Mouse (Mus musculus) heart, adult 18-20 months (tissue): ENCODE measurements around the gene Cyth1. TPM values are rescaled to one million over a fixed set of nuclear protein-coding genes. Genes with fewer than 3 reads are reported as not detected.
A peak's percentile ranks its signal among the peaks of the same experiment; 100 is the strongest.

Source experiments
- DNase-seq, 2 experiments: peaks; one replicate each; pipeline ENCODE4 v3.0.0; 2021 to 2022; ENCODE audit warnings: mixed read lengths in 1 of 2
- long read RNA-seq, 2 experiments: library from polyadenylated mRNA; stranded (forward); transcript quantifications; one replicate each; pipeline ENCODE4 v2.0.0; 2021
- total RNA-seq, 2 experiments: library from RNA; stranded (reverse); gene quantifications; 2 replicates each; pipeline ENCODE4 v1.2.3; 2021

Cyth1 gene
- total RNA-seq, result 10 to 100 TPM; 54.1 to 63.2 TPM
- long read RNA-seq, experiment 1, transcript Cyth1-201 (13 exons, 3,135 nt), result major isoform, 5 of 34 reads
- long read RNA-seq, experiment 1, partial matches to known transcripts, result 3 of 34 reads
- long read RNA-seq, experiment 1, other reads (novel, unspliced or antisense), result 26 of 34 reads
- long read RNA-seq, experiment 2, partial matches to known transcripts, result 0 of 11 reads
- long read RNA-seq, experiment 2, other reads (novel, unspliced or antisense), result 10 of 11 reads

DNA sequence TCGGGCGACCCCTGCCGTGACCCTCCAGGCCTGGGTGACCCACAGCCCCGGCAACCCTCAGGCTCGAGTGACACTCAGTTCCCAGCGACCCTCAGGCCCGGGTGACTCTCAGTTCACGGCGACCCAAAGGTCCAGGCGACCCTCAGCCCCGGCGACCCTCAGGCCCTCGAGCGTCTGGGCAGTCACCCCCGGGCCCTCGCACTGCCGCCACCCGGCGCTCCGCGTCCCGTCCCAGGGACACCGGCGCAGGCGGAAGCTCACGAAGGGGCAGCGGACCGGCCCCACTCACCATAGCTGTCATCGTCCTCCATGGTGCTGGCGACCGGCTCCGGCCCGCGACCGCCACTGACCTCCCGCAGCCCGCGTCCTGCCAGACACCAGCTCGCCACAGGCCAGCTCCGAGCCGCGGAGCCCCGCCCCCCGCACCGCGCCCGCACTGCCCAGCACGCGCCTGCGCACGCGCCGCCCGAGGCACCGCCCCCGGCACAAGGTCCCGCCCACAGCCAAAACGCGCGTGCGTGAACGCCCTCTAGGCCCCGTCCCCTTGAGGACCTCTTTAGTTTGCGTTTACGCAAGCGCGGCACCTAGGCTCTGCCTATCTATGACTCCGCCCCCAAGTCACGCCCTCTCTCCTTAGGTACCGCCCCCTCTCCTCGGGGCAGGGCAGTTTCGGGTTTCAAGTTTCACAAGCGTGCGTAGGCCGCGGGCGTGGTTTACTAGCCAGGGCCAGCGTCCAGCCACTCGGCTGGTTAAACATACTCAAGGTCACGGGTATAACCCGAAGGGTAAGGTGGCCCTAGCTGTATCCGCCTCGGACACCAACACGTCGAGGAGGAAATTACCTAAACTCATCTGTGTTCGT, at the start of gene Cyth1:
Gene Cyth1 (minus strand): TSS at position 443 of the 862 bp plus-strand sequence.
- DNase-seq, result peak; percentile 100

DNA sequence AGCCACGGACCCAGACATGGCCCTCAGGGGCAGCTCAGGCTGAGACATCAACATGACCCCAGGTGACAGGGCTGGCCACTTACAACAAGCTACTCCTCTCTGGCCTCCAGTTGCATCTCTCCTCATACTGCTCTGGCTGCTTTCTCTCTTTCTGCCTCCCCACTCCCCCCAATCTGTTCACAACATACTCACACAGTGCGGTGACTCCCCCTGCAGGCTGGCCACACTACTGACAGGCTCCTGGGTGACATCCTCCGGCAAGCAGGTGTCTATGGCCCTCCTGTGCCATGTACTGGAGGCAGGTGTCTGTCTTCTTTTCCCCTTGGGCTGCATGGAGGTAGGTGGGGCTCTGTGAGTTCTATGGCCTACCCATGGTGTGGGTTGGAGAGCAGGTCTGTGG, 49.6 kb upstream of the Cyth1 start:
- DNase-seq, result no peak

DNA sequence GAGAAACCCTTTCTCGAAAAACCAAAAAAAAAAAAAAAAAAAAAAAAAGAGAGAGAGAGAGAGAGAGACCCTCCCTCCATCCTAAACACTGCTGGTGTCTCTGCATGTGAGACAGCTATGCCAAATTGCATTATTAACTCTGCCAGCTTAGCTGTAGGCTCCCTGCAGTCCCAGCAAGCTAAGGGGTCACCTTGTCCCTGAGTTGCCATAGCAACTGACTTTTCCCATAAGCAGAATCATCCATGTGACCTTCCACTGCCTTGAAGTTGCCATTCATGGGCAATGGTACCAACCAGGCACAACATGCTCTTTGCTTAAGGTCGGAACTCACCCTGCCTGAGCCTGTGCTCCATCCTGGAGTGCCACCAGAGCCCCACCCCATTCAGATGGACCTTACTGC, 46.6 kb upstream of the Cyth1 start:
- DNase-seq, result no peak

DNA sequence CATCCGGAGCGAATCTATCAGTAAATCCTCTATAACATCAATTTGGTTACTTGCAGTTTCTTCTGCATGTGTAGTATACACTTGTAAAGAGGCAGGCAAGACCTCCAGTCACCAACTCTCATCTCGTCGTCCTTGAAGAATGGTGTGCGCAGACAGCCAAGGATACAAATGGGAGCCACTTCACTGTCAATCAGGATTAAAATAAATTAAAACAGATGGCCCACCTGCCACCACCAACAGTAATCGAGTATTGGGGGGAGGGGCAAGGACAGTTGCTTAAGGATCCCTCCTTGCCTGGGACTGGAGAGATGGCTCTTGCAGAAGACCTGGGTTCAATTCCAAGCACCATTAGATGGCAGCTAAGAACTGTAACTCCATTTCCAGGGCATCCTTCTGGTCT, 44.3 kb upstream of the Cyth1 start:
- no peak for DNase-seq

DNA sequence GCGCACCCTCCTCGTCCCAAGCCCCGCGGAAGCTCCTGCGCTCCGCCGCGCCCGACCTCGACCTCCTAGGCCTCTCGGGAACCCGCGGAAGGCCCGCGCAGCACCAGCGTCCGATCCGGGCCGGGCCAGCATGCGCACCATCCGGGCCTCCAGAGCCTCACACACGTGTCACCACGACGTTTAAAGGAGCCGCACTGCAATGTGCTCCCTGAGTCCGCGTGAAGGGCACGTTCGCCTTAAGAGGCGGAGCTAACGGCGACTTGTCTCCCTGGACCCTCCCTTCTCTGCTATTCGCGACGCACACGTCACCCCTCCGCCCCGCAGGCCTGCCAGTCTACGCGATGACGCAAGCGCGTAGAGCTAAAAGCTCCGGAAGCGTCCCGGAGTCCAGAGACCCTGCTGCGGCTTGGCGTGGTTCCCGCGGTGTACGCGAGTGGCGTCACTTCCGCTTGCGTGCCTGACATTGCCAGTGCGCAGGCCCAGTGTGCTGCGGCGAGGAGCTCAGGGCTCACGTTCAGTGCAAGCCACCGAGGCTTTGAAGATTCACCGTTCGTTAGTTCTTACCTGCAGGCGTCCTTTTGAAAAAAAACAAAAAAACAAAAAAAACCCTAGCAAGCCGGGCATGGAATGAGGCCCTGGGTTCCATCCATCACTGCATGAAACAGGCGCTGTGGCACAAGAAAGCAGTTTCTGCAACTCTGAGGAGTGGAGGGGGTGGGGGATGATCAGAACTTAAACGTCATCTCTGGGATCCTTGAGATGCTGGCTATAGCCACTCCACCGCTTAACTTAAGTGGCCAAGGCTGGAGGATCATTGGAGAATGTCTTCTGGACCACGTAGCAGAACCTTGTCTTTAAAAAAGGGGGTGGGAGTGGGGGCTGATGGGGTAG, 41.9 kb upstream of the Cyth1 start, which contains the start of gene Usp36:
Gene Usp36 (minus strand): TSS at position 246 of the 891 bp plus-strand sequence.
- peak; percentile 99 to 100 for DNase-seq

- no peak for DNase-seq
These were observed 41.2 kb upstream of the Cyth1 start for GRCm38 (mm10) chr11:118289562-118289961.

DNA sequence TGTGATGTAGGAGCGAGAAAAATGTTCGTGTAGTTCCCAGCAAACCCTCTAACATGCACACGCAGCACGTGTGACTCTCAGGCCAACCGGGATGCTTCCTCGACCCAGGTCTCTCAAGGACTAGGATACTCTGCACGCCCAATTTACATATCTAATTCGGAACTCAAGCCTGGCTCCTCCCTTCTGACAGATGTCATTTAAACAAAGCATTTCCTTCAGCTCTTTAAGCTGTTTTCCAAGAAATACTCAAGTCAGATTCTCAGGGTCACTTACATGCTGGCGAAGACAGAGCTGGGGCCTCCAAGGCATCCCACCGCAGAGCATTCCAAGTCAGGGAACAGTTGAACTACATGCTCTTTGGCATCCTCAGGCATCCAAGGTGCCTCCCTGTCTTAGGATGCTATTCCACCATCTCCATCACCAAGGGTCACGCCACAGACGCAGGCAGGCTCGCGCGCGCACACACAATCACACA, 40.7 kb upstream of the Cyth1 start:
- peak in 1 of 2 experiments; percentile 21 for DNase-seq

DNA sequence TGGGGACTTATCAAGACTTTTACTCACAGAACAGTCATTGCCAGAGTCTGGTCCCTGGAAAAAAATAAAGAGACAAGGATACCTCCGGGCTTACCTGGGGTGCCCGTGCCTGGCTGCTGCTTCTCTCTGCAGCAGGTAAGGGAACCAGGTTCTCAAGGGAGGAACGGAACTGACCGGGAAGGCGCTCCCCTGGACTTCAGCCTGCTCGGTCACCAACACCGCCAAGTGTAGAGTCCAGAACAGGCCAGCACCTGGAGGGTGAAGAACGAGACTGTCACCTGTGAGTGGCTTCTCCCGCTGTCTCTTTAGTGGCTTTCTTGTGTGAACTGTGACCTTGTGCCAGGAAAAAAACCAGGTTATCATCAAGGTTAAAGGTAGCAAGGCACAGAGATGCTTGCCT, 39.2 kb upstream of the Cyth1 start:
- DNase-seq, result no peak

- DNase-seq, result no peak
These were observed 38.0 kb upstream of the Cyth1 start for GRCm38 (mm10) chr11:118286434-118286833.

DNA sequence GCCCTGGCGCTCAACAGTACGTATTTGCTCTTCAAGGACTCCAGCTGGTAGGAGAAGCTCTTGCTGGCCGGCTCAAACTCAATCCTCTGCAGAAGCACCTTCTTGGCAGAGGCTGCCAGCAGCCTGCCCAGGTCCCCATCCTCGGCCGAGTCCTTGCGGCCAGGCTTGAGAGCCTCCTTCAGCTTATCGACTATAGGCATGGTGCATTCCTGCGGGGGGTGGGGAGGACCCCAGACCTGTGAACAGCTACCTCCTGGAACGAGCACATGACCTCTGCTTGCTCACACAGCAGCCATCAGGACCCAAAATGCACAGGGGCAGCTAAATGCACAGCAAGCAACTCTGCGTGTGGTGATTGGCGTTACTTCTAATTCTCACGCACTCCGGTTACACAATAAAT, 37.4 kb upstream of the Cyth1 start:
- no peak for DNase-seq

GRCm38 (mm10) chr11:118280218-118280617, 31.8 kb upstream of the Cyth1 start:
- no peak for DNase-seq

DNA sequence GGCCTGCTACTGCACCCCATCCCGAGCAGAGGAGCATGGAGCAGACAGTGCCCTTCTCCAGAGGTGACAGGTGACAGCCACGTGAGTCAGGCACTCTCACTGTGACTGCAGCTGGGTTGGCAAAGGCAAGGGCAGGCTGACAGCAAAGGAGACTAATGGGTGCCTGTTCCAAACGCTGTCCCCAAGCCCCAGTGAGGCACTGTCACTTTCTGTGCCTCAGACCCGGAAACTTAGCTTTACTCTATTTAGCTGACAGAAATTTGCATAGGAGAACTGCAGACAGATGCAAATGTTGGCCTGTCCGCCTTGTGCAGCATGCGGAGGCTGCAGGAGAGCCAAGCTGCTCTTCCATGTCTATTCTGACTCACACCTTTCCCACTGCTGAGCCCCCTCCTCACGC, 27.9 kb upstream of the Cyth1 start:
- DNase-seq, result peak; percentile 48 to 50

DNA sequence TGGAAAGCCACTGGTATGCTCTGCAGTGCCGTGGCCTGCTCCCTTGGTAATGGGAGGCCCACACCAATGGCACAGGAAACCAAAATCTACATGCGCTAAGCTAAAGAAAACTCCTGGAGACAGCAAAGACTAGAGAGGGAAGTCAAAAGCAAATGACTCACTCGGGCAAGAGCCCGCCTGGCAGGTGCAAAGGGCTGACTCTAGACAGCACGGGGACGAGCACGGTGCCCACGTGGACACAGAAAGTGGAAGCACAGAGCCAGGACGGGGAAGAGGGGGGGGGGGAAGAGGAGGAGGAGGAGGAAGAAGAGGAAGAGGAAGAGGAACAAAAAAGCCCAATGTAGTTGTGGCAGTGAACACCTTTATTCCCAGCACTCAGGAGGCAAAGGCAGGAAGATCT, 26.7 kb upstream of the Cyth1 start:
- DNase-seq, result no peak

DNA sequence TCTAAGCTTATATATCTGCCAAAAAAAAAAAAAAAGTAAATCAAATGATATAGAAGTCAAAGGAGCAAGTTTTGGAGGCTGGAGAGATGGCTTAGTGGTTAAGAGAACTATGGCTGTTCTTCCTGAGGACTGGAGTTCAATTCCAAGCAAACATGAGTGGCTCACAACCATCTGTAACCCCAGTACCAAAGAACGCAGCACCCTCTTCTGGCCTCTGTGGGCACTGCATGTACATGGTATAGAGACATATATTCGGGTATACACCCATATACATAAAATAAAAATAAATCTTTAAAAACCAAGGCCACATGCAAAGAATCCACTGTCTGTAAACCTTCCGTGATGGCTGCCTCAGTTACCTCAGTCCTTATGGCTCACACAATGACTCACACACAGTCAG, 21.4 kb upstream of the Cyth1 start:
- peak in 1 of 2 experiments; percentile 49 for DNase-seq

DNA sequence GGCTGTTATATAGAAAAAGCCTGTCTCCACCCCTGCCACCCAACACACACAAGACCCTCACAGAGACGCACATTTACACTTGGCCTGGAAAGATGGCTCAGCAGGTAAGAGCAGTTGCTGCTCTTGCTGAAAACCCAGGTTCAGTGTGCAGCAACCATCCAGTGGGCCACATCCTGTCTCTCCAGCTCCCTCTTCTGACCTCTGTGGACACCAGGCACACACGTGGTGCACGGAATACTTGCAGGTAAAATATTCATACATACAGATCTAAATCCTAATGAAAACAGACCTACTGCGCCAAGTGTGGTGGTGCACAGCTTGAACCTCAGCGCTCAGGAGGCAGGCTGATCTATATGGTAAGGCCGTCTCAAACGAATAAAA, 18.3 kb upstream of the Cyth1 start:
- DNase-seq, result no peak

DNA sequence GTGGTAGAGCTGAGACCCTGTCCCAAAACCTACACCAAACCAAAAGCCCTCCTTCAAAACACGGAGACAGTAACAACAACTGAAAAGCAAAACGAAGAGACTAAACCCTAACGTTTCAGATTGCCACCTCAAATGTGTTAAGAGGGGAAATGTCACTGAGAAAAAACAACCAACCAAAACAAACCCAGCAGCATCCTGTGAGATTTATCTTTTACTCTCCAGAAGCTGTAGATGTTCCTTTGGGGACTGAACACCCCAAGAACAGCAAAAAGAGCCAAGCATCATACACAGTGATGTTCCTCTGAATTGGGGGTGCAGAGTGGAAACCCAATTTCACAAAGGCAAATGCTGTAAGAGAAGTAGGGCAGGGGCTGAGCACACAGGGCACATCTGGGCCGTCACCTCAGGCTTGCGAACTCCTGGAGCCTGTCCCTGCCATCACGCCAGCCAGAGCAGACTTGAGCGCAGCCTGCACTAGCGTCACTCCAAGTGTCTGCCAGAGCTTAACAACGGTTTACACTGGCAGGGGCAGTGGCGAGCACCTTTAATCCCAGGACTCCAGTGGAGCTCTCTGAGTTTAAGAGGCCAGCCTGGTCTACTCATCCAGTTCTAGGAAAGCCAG, 17.8 kb upstream of the Cyth1 start:
- DNase-seq, result peak in 1 of 2 experiments; percentile 27

GRCm38 (mm10) chr11:118265621-118266020, 17.2 kb upstream of the Cyth1 start:
- DNase-seq, result peak; percentile 48 to 50

DNA sequence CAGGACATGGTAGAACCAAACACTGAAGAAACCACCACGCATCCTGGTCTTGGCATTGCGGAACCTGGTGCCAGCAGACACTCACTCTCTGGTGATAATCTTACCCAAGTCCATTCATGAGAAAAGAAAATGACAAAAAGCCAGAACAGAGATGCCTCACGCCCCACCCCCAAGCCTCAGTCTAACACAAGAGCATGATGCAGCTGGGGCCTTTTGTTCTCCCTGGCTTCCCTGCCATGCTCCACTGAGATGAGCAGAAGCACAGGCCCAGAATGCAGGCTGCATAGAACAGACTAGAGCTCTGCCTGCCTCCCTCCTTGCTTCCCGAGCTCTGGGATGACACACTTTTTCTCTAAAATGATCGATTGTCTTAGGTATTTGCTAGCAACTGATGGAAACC, 14.8 kb upstream of the Cyth1 start:
- DNase-seq, result no peak

GRCm38 (mm10) chr11:118260081-118260480, 11.7 kb upstream of the Cyth1 start:
- no peak for DNase-seq

DNA sequence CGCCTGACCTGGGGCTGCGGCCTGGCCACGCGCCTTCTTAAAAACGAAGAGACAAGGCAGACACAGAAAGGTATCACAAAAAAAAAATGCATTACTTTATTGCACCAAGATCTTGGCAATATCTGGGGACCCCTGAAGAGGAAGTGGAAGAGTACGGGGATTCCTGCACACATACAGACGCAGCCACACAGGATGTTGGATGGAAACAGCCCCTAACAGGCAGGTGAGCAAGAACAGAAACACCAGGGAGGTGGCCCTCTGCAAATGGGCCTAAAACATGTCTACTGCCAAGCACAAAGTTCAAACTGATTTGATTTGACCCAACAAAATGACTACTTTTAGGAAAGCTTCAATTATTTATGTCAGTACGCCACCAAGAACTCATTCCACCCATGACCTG, 11.2 kb upstream of the Cyth1 start:
- no peak for DNase-seq

DNA sequence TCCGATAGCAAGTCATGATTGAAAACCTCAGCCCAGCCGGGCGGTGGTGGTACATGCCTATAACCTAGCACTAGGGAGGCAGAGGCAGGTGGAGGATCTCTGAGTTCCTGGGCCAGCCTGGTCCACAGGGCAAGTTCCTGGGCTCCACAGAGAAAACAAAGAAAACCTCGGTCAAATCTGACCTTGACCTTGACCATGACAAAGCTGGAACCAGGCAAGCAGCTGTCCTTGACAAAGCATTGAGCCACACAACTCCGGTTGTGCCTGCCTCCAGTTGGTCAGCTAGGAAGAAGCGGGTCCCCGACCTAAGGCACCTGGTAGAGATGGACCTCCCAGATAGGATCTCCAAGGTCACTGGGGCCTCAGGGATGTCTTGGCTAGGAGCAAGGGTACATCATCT, 8.0 kb upstream of the Cyth1 start:
- DNase-seq, result no peak
